Mouse (Mus musculus): ENCODE measurements around the gene Ehbp1l1.

Gene Ehbp1l1

GRCm38 (mm10) chr19:5725767-5726515 lies at the start of gene Ehbp1l1:
Ehbp1l1 (minus strand) TSS chr19:5726317.
- DNase-seq (ENCODE audit: low spot score in 2 of 2) = no peak

DNA sequence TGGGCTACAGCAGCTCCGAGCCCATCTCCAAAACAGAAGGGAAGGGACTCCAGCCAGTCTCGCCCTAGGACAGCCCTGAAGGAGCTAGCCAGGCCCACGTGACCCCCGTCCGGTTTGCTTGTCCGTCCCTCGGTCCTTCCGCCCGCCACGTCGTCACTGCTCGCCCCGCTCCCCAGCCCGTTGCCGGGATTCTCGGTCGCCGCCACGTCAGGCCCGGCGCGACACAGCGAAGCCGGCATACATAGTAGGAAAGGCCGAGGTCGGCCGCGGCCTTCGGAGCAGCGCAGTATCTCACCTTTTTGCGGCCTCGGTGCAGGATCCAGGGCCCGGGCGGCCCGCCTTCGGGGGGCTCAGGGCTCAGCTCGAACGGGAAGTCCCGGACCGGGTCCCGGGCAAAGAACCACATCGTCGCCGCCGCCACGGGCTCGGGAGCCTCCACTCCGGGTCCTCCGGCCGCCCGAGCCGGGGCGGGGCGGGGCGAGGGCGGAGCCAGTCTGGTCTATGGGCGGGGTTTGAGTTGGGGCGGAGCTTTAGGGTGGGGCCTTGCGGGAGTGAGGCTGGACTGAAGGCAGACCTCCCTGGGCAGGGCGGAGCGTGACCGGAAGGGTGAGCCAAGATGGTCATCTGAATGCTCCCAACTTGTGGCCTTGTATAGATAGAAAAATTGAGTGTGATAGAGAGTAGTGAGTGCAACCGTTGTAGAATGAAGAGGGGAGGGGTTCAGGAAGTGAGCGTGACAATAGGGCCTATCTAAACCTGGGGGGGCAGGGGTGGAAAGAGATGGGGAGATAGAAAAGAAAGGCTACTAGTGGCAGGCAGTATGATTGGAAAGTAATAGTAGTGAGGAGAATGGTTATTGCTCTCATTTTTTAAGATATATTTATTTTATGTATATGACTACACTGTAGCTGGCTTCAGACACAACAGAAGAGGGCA lies 45.1 kb upstream of the Ehbp1l1 start, which contains the start of gene Scyl1:
Scyl1 (minus strand) TSS at position 495 of the 936 bp plus-strand sequence.
- DNase-seq (ENCODE audit: low spot score in 2 of 2) = peak; percentile 81 to 94

- DNase-seq (ENCODE audit: low spot score in 2 of 2) = no peak
Measured at GRCm38 (mm10) chr19:5770311-5770710, 44.2 kb upstream of the Ehbp1l1 start.

- no peak for DNase-seq (ENCODE audit: low spot score in 2 of 2)
Measured at GRCm38 (mm10) chr19:5767271-5767670, 41.2 kb upstream of the Ehbp1l1 start.

DNA sequence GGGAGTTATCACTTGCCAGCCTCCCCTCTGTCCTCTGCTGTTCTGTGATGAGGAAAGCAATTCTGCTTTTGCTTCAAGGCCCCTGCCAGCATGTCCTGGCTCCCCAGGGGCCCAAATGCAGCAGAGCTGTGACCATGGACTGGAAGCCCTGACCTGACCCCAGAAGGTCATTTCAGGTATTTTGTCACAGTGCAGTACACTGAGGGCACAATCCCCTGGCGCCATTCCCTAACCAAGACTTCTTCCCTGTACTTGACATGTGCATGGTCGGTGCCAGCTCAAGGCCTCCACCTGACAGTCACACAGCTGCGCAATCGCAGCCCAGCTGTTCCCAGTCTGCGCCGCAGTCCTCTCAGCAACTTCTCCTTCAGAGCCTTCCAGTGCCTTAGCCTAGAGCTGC lies 37.0 kb upstream of the Ehbp1l1 start:
- DNase-seq (ENCODE audit: low spot score in 2 of 2) = no peak

GRCm38 (mm10) chr19:5758878-5759403 lies 32.8 kb upstream of the Ehbp1l1 start:
- DNase-seq (ENCODE audit: low spot score in 2 of 2) = no peak

- DNase-seq (ENCODE audit: low spot score in 2 of 2) = no peak
Measured at GRCm38 (mm10) chr19:5756991-5757636, 31.0 kb upstream of the Ehbp1l1 start.

DNA sequence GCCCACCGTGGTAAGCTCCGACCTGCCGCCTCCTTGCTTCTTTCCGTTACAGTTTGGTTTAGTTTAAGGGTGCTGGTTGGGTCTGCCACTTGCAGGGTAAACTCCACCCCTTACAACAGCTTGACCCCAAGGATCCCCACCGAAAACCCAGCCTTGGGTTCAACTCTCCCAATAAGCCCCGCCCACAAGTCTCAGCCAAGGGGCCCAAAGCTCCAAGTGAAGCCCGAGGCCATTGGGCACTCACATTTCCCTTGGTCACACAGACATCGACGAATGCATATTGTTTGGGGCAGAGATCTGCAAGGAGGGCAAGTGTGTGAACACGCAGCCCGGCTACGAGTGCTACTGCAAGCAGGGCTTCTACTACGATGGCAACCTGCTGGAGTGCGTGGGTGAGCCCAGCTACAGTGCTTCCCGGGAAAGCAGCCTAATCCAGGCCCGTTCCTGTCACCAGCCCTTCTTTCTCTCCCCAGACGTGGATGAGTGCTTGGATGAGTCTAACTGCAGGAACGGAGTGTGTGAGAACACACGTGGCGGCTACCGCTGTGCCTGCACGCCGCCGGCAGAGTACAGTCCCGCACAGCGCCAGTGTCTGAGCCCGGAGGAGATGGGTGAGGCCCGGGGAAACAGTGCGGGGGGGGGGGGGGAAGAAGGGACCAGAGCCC lies 30.3 kb upstream of the Ehbp1l1 start:
- DNase-seq (ENCODE audit: low spot score in 2 of 2) = peak; percentile 67 to 89

- no peak for DNase-seq (ENCODE audit: low spot score in 2 of 2)
Measured at GRCm38 (mm10) chr19:5751742-5752141, 25.6 kb upstream of the Ehbp1l1 start.

GRCm38 (mm10) chr19:5750951-5751350 lies 24.8 kb upstream of the Ehbp1l1 start:
- DNase-seq (ENCODE audit: low spot score in 2 of 2) = no peak

DNA sequence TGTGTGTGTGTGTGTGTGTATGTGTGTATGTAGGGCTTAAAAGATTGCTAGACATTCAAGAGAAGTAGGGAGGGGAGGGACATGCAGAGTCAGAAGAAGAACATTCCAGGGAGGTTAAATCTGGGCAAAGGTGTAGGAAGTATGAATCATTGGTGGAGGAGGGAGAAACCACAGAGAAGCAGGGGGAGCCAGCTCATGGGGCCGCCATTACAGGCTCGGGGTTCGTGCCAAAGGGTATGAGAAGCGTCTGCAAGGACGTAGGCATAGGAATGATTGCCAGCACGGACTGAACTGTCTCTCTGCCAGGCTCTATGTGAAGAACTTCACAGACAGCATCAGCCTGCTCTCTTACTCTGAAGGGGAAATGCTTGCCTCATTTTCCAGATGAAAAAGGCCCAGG lies 23.4 kb upstream of the Ehbp1l1 start:
- no peak for DNase-seq (ENCODE audit: low spot score in 2 of 2)

DNA sequence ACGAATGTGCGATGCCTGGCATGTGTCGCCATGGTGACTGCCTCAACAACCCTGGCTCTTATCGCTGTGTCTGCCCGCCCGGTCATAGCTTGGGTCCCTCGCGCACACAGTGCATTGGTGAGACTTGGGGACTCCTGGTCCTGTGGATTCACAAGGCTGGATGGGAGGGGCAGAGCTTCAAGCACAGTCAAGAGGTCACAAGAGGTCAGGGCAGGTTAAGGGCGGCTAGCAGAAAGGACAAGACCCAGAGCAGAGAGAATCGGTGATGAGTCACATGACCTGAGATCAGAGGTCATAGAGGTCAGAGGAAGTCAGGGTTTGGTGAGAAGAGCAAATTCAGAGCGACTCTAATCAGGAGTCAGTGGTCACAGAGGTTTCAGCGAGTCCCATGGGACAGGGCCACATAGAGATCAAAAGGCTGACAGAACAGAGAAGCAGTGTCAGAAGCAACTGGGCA lies 20.8 kb upstream of the Ehbp1l1 start:
- no peak for DNase-seq (ENCODE audit: low spot score in 2 of 2)

- DNase-seq (ENCODE audit: low spot score in 2 of 2) = no peak
Measured at GRCm38 (mm10) chr19:5745756-5746710, 19.9 kb upstream of the Ehbp1l1 start.

- no peak for DNase-seq (ENCODE audit: low spot score in 2 of 2)
Measured at GRCm38 (mm10) chr19:5743576-5743975, 17.5 kb upstream of the Ehbp1l1 start.

DNA sequence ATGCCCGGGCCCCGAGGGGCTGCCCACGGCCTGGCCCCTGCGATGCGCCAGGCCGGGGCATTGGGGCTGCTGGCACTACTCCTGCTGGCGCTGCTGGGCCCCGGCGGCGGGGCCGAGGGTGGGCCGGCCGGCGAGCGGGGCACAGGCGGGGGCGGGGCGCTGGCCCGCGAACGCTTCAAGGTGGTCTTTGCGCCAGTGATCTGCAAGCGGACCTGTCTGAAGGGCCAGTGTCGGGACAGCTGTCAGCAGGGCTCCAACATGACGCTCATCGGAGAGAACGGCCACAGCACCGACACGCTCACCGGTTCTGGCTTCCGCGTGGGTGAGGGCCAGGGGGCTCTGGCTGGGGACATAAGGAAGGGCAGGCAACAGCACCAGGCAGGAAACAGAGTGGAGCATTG lies 16.1 kb upstream of the Ehbp1l1 start:
- no peak for DNase-seq (ENCODE audit: low spot score in 2 of 2)

- peak in 1 of 2 experiments; percentile 66 for DNase-seq (ENCODE audit: low spot score in 2 of 2)
Measured at GRCm38 (mm10) chr19:5741641-5742240, 15.6 kb upstream of the Ehbp1l1 start.

DNA sequence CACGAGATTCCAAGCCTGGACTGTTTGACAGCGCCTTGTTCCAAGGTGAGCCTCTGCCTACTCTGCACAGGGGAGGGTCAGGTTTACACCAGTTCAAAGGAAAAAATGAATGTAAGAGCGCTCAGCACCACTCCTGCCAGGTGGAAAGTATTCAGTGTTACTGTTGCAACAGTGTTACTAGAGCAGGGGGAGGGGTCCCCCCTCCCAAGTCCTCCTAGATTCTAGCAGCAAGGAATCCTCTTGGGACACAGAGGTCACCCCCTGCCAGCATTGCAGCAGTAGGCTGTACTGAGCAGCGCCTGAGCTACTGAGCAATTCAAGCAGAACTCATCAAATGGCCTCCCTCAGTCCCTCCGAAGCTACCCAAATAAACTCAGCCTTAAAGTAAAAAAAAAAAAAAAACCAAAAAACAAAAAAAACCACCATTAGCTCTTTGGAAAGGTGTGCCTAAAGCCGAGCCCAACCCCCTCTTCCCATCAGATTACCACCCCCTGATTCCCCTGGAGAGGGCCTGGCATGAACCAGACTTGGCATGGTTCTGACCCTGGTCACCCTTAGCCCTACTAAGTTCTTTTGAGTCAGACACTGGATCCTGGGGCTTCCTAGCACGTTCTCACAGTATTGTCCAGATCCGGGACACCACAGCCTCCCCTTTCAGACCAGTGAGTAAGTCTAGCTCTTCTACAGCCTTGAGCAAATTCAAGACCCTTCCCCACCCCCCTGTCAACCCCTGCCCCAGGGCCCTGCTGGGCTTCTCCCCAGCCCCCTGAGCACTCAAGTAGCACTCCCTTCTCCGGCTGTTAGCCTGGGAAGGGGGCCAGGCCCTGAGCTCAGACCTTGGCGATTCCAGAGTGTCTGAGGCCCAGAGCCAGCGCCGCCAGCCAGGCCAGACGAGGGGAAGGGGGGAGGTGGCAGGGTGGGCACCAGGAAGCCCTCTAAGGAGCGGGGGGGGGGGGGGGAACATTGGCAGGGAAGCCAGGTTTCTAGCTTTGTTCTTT lies 14.5 kb upstream of the Ehbp1l1 start, which contains the start of gene Ltbp3:
Ltbp3 (plus strand) TSS at position 585 of the 998 bp plus-strand sequence.
- DNase-seq (ENCODE audit: low spot score in 2 of 2) = no peak

DNA sequence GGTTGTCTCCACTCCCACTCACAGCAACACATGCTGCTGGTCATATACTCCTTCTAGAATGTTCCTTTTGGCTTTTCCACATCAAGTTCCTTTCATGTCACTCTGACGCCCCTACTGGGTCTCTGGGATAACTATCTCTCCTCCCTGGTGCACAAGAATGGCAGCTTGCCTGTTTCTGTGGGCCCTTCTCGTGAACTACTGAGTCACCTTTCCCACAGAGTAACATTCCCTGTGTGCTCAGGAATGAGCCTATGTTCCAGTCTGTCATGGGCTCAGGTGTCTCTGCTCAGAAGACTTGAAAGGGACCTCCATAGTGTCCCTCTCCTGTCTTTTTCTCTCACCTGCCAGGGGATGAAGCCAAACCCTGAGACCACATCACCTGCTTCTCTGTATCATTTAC lies 13.3 kb upstream of the Ehbp1l1 start:
- no peak for DNase-seq (ENCODE audit: low spot score in 2 of 2)

Measured in left cerebral cortex, adult 9 months (tissue).